20 mouse cellular contexts compared by ENCODE assay signal in the genomic region with DNA sequence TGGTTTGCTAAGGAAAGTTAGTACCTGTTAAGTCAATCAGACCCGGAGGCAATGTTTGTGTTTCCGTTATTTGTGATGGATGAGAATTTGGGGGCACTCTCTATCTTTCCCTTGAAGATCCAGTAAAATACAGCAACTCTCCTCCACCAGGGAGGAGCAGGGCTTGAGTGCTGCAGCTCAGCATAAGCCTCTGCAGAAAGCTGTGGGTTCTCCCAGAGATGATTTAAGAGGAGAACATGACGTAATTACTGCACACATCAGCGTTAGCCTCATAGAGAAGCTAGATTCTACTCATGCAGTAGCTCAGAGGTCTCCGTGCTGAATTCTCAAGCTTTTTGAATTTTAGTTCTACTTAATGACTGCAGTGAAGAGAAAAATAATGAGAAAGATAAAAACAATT. TPM values are rescaled to one million over a fixed set of nuclear protein-coding genes. Genes with fewer than 3 reads are reported as not detected.
A peak's percentile ranks its signal among the peaks of the same experiment; 100 is the strongest.
DNase-seq lines count a peak whose midpoint lies in the region; ATAC-seq and TF ChIP-seq lines count a peak whose summit lies in the region.
"Had no signal": no experiment of that assay in that cellular context is flagged by ENCODE, and none has a peak within 500 bp of the region (broad histone marks: within the 10 kb centered on the region; RNA-seq: fewer than 3 reads in every experiment).

No protein-coding gene starts in this region.

- TF ChIP-seq POLR2A in heart, adult 2 months (IDR thresholded peaks at IDR 0.05; ENCODE audit: insufficient read depth, low read depth, low read length): no peak
- no peak for TF ChIP-seq POLR2A in lung, adult 2 months (IDR thresholded peaks at IDR 0.05; ENCODE audit: borderline replicate concordance, extremely low read depth, low read depth, low read length)
- TF ChIP-seq POLR2A in myocyte (IDR thresholded peaks at IDR 0.05; ENCODE audit: insufficient read length, low read depth): no peak

- intact Hi-C loops in heart, adult 2 months (cut with DNase I): no loop called here

- DNase-seq in heart, adult 11 months: peak; percentile 25
- DNase-seq in heart, adult 2 months: no peak
- peak; percentile 44 for DNase-seq in lung, embryonic 14.5 days
- DNase-seq in lung, adult 2 months: no peak
- peak; percentile 31 for DNase-seq in brain, adult 2 months (ENCODE audit: low read depth, low spot score)
- DNase-seq in spleen, adult 18-20 months: no peak
- DNase-seq: adrenal gland, adult 2 months; adrenal gland, postnatal 10 days; adrenal gland, postnatal 25 days; cerebellum, adult 11-12 months; cerebellum, adult 2 months; cerebellum, adult 9-10 months; cerebellum, postnatal 10 days; cerebellum, postnatal 25 days had no signal

- peaks cover 5% of the 10 kb centered on the region for H3K36me3 ChIP-seq in heart, adult 2 months (ENCODE audit: control insufficient read depth, insufficient read depth, low read length)
- H3K36me3 ChIP-seq in lung, embryonic 14.5 days (ENCODE audit: insufficient read depth): no peaks in the 10 kb centered on the region
- no peaks in the 10 kb centered on the region for H3K36me3 ChIP-seq in myocyte (ENCODE audit: control insufficient read depth, insufficient read depth)
- H3K36me3 ChIP-seq: embryonic facial prominence, embryonic 10.5 days; embryonic facial prominence, embryonic 12.5 days; forebrain, embryonic 15.5 days had no signal

- peaks cover 5% of the 10 kb centered on the region for H3K4me1 ChIP-seq in heart, adult 2 months (ENCODE audit: control insufficient read depth, insufficient read depth, low read length)
- H3K4me1 ChIP-seq in lung, embryonic 14.5 days (ENCODE audit: insufficient read depth): no peaks in the 10 kb centered on the region
- peaks cover 18% of the 10 kb centered on the region for H3K4me1 ChIP-seq in lung, adult 2 months (ENCODE audit: control insufficient read depth, insufficient read depth, low read length)
- H3K4me1 ChIP-seq: embryonic facial prominence, embryonic 10.5 days; embryonic facial prominence, embryonic 12.5 days; forebrain, embryonic 13.5 days; forebrain, embryonic 15.5 days had no signal

- no peak overlapping the region for H3K27ac ChIP-seq in heart, adult 2 months
- no peak overlapping the region for H3K27ac ChIP-seq in lung, embryonic 14.5 days (ENCODE audit: low read depth)
- H3K27ac ChIP-seq: embryonic facial prominence, embryonic 10.5 days; embryonic facial prominence, embryonic 12.5 days; forebrain, embryonic 13.5 days; forebrain, embryonic 15.5 days had no signal

- 0 out of 2 replicates have a peak, but pooled peaks cover 1% of the 10 kb centered on the region for H3K27me3 ChIP-seq in heart, adult 2 months (ENCODE audit: control insufficient read depth, insufficient read depth, low read length)
- no peaks in the 10 kb centered on the region for H3K27me3 ChIP-seq in lung, embryonic 14.5 days (ENCODE audit: insufficient read depth, low read length)
- H3K27me3 ChIP-seq in myocyte (ENCODE audit: control insufficient read depth, insufficient read depth, insufficient read length): no peaks in the 10 kb centered on the region
- H3K27me3 ChIP-seq: embryonic facial prominence, embryonic 12.5 days; forebrain, embryonic 13.5 days; forebrain, embryonic 15.5 days had no signal

- ATAC-seq in lung, embryonic 14.5 days (ENCODE audit: insufficient read depth): no peak
- ATAC-seq: forebrain, embryonic 13.5 days; forebrain, embryonic 15.5 days had no signal

- H3ac ChIP-seq in myocyte (ENCODE audit: control insufficient read depth, insufficient read length): no peak overlapping the region

- WGBS in heart, adult 2 months: 76% methylated on average over 5 of the region's 5 CpGs
- WGBS in lung, embryonic 14.5 days: 39% methylated on average over 5 of the region's 5 CpGs
- 62% methylated on average over 5 of the region's 5 CpGs for WGBS in lung, adult 2 months

- peaks cover 2% of the 10 kb centered on the region for H3K79me2 ChIP-seq in heart, adult 2 months (replicated peaks; ENCODE audit: control insufficient read depth, insufficient read depth, low read length)
- peaks cover 10% of the 10 kb centered on the region for H3K79me2 ChIP-seq in myocyte (ENCODE audit: control insufficient read depth, insufficient read depth)

- no peak overlapping the region for H3K4me3 ChIP-seq in heart, adult 2 months
- no peak overlapping the region for H3K4me3 ChIP-seq in lung, embryonic 14.5 days (ENCODE audit: low read depth, low read length)
- no peak overlapping the region for H3K4me3 ChIP-seq in lung, adult 2 months (replicated peaks; ENCODE audit: extremely low read depth, low read depth, low read length)
- H3K4me3 ChIP-seq in myocyte: no peak overlapping the region
- H3K4me3 ChIP-seq: embryonic facial prominence, embryonic 10.5 days; embryonic facial prominence, embryonic 12.5 days; forebrain, embryonic 13.5 days; forebrain, embryonic 15.5 days had no signal

- H3K9ac ChIP-seq in heart, adult 2 months (ENCODE audit: low read depth, low read length): no peak overlapping the region
- no peak overlapping the region for H3K9ac ChIP-seq in lung, embryonic 14.5 days
- H3K9ac ChIP-seq: embryonic facial prominence, embryonic 12.5 days; forebrain, embryonic 13.5 days; forebrain, embryonic 15.5 days had no signal

- TF ChIP-seq EP300 in heart, adult 2 months (IDR thresholded peaks at IDR 0.05; ENCODE audit: insufficient read depth, low read depth, low read length): no peak

- no peaks in the 10 kb centered on the region for H3K9me3 ChIP-seq in lung, embryonic 14.5 days (ENCODE audit: low read depth, low read length)
- H3K9me3 ChIP-seq: embryonic facial prominence, embryonic 10.5 days; embryonic facial prominence, embryonic 12.5 days; forebrain, embryonic 13.5 days; forebrain, embryonic 15.5 days had no signal

- no peak for TF ChIP-seq CTCF in heart, adult 2 months (IDR thresholded peaks at IDR 0.05)
- no peak for TF ChIP-seq CTCF in lung, embryonic 14.5 days (IDR thresholded peaks at IDR 0.05; ENCODE audit: low read depth)
- no peak for TF ChIP-seq CTCF in lung, adult 2 months (IDR thresholded peaks at IDR 0.05; ENCODE audit: insufficient read depth, low read length)

- H3K4me2 ChIP-seq in lung, embryonic 14.5 days: no peak overlapping the region
- no peak overlapping the region for H3K4me2 ChIP-seq in myocyte (ENCODE audit: low read depth)
- H3K4me2 ChIP-seq: embryonic facial prominence, embryonic 12.5 days; forebrain, embryonic 13.5 days; forebrain, embryonic 15.5 days had no signal

TF ChIP-seq in myocyte, 11 proteins besides CTCF, POLR2A, EP300 and RAD21:
- TF ChIP-seq CEBPB (IDR thresholded peaks at IDR 0.05; ENCODE audit: insufficient read depth, poor library complexity, severe bottlenecking): 0 out of 2 replicates have a peak, but pooled peaks have one; percentile 1
- no peak for TF ChIP-seq MAX (IDR thresholded peaks at IDR 0.05; ENCODE audit: low read depth)
- TF ChIP-seq SRF (IDR thresholded peaks at IDR 0.05; ENCODE audit: control insufficient read depth, insufficient read length, low read depth): no peak
- no peak for TF ChIP-seq USF1 (IDR thresholded peaks at IDR 0.05; ENCODE audit: low read depth)
- TF ChIP-seq MYOD1 (IDR thresholded peaks at IDR 0.05; ENCODE audit: control insufficient read depth in 1 of 3, insufficient read length in 2 of 3, low read depth in 2 of 3): no peak
- no peak for TF ChIP-seq MYOG (IDR thresholded peaks at IDR 0.05; ENCODE audit: control insufficient read depth in 1 of 3, insufficient read depth in 1 of 3, insufficient read length in 2 of 3, low read depth in 2 of 3)

RNA-seq across cellular contexts. Expression of a gene that starts 14.7 kb away (rescaled TPM):
- total RNA-seq in heart, adult 2 months (2021): 1 to 10 TPM; 4.4 to 5.0 TPM
- polyA plus RNA-seq in heart, adult 2 months (2012; rRNA removed): 1.7 and 3.5 TPM in 2 replicates
- 9.1 and 9.7 TPM in 2 replicates for polyA plus RNA-seq in lung, embryonic 14.5 days (2014; fragmentation: Nextera tagmentation; extraction: Ambion mirVana)
- 3.1 and 3.9 TPM in 2 replicates for polyA plus RNA-seq in lung, adult 2 months (2012; rRNA removed)
- 0.95 TPM for polyA plus RNA-seq in myocyte (2012; fragmentation: generic; extraction: Trizol)
- total RNA-seq: MEL had no signal

Comparison
In these comparisons a context has a peak if more than half of its experiments do, and no peak if none do; other contexts are left out.
1. DNase-seq: peak in heart, adult 11 months (single experiment), lung, embryonic 14.5 days (single experiment) and brain, adult 2 months (single experiment); none in heart, adult 2 months (0 of 2), lung, adult 2 months (single experiment) and spleen, adult 18-20 months (0 of 2).